Mouse (Mus musculus) thymus, postnatal 36 days (tissue): ENCODE results near the gene Zp3.

Experiments
- DNase-seq, 2 experiments: peaks; one replicate each; pipeline ENCODE4 v3.0.0; 2022; ENCODE audit warnings: mixed read lengths in 2 of 2

Gene Zp3

GRCm38 (mm10) chr5:135979904-135980303 is at the start of gene Zp3:
Gene Zp3 (plus strand): TSS chr5:135980099.
- DNase-seq: no peak

GRCm38 (mm10) chr5:135931526-135931925 is 48.4 kb upstream of the Zp3 start:
- DNase-seq: no peak

- no peak for DNase-seq
These were observed 47.5 kb upstream of the Zp3 start for GRCm38 (mm10) chr5:135932359-135932758.

GRCm38 (mm10) chr5:135933222-135933899 is 46.5 kb upstream of the Zp3 start:
- no peak for DNase-seq

- peak; percentile 64 to 78 for DNase-seq
These were observed 45.9 kb upstream of the Zp3 start for GRCm38 (mm10) chr5:135933900-135934441.

- peak; percentile 97 to 98 for DNase-seq
These were observed 45.3 kb upstream of the Zp3 start, which contains the start of gene Ywhag for GRCm38 (mm10) chr5:135934481-135935175. Gene Ywhag (minus strand): TSS chr5:135934616.

- DNase-seq: no peak
These were observed 44.7 kb upstream of the Zp3 start for GRCm38 (mm10) chr5:135935176-135935523.

- DNase-seq: no peak
These were observed 44.2 kb upstream of the Zp3 start for GRCm38 (mm10) chr5:135935641-135936190.

- DNase-seq: no peak
These were observed 39.3 kb upstream of the Zp3 start for GRCm38 (mm10) chr5:135940587-135940986.

GRCm38 (mm10) chr5:135942710-135943109 is 37.2 kb upstream of the Zp3 start:
- DNase-seq: no peak

- DNase-seq: no peak
These were observed 33.9 kb upstream of the Zp3 start for GRCm38 (mm10) chr5:135945916-135946408.

GRCm38 (mm10) chr5:135946621-135947020 is 33.3 kb upstream of the Zp3 start:
- no peak for DNase-seq

GRCm38 (mm10) chr5:135950710-135951412 is 29.0 kb upstream of the Zp3 start:
- no peak for DNase-seq

- DNase-seq: no peak
These were observed 28.2 kb upstream of the Zp3 start for GRCm38 (mm10) chr5:135951660-135952059.

- DNase-seq: no peak
These were observed 27.1 kb upstream of the Zp3 start for GRCm38 (mm10) chr5:135952830-135953229.

GRCm38 (mm10) chr5:135956300-135957206 is 23.3 kb upstream of the Zp3 start:
- DNase-seq: no peak

GRCm38 (mm10) chr5:135957207-135957974 is 22.5 kb upstream of the Zp3 start:
- peak; percentile 87 to 97 for DNase-seq

- DNase-seq: no peak
These were observed 21.5 kb upstream of the Zp3 start for GRCm38 (mm10) chr5:135958367-135958766.

- DNase-seq: no peak
These were observed 20.0 kb upstream of the Zp3 start for GRCm38 (mm10) chr5:135959911-135960310.

- DNase-seq: peak in 1 of 2 experiments; percentile 29
These were observed 18.8 kb upstream of the Zp3 start for GRCm38 (mm10) chr5:135960909-135961635.
